Mouse (Mus musculus): ENCODE measurements around the gene Pradc1.

DNA sequence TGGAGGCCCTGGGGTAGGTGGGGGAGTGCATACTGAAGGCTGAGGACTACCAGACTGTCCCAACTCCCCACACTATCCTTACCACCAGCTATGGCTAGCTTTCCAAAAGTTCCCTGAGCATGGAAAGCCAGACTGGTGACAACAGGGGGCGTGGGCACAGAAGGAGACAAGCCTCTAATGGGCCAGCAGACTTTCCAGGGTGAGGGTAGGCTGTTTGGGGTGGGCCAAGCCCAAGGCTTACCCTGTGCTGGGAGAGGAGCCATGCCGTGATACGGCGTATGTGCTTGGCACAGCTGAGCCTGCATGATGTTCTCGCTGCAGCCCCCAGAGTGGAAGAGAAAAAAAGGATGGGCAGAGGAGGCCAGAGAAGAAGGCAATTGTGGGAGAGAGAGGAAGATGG, 28.2 kb upstream of the Pradc1 start:
- TF ChIP-seq POLR2A (IDR thresholded peaks at IDR 0.05; ENCODE audit: extremely low read depth, insufficient read depth, low read length) (no peak), CTCF (IDR thresholded peaks at IDR 0.05; ENCODE audit: extremely low read depth, insufficient read depth, low read length) (no peak)

All from cortical plate, adult 2 months (tissue).